Mouse (Mus musculus) limb, embryonic 14.5 days (tissue): ENCODE results near the gene Rad9a. TPM values are rescaled to one million over a fixed set of nuclear protein-coding genes. Genes with fewer than 3 reads are reported as not detected.

Experiments
- ATAC-seq: fragments of 200-750 bp; cut with Nextera tagmentation; 2 replicates; pipeline ENCODE4 v1.8.0; 2017; ENCODE audit warnings: low read depth, moderate number of reproducible peaks, moderate TSS enrichment; ENCODE audit not compliant: low FRiP score
- DNase-seq: peaks from one replicate; pipeline ENCODE4 v3.0.0-alpha.2; 2015; ENCODE audit warnings: low spot score
- H3K27ac ChIP-seq: fragments of 300-500 bp; sonication (generic); replicated peaks from 2 replicates; pipeline ENCODE4 v1.5.1; 2014; ENCODE audit warnings: low read depth, mild to moderate bottlenecking, low read length, moderate library complexity, mixed read lengths
- H3K27me3 ChIP-seq: fragments of 300-500 bp; sonication (generic); 2 replicates; pipeline ENCODE4 v1.6.1; 2014; ENCODE audit warnings: low read length, mixed read lengths; ENCODE audit not compliant: control insufficient read depth, insufficient read depth
- H3K36me3 ChIP-seq: fragments of 300-500 bp; sonication (generic); 2 replicates; pipeline ENCODE4 v1.6.1; 2014; ENCODE audit warnings: mild to moderate bottlenecking, low read length, moderate library complexity, mixed read lengths; ENCODE audit not compliant: control insufficient read depth, insufficient read depth
- H3K4me1 ChIP-seq: fragments of 300-500 bp; sonication (generic); 2 replicates; pipeline ENCODE4 v1.6.1; 2014; ENCODE audit warnings: antibody characterized with exemption, low read length, mixed read lengths; ENCODE audit not compliant: control insufficient read depth, insufficient read depth
- H3K4me2 ChIP-seq: fragments of 300-500 bp; sonication (generic); replicated peaks from 2 replicates; pipeline ENCODE4 v1.6.1; 2014; ENCODE audit warnings: low read depth, mild to moderate bottlenecking, low read length, moderate library complexity; ENCODE audit not compliant: severe bottlenecking
- H3K4me3 ChIP-seq: fragments of 300-500 bp; sonication (generic); replicated peaks from 2 replicates; pipeline ENCODE4 v1.5.1; 2014; ENCODE audit warnings: low read length
- H3K9ac ChIP-seq: fragments of 300-500 bp; sonication (generic); 2 replicates; pipeline ENCODE4 v1.6.1; 2014; ENCODE audit warnings: mild to moderate bottlenecking, low read depth, low read length, moderate library complexity; ENCODE audit not compliant: severe bottlenecking
- H3K9me3 ChIP-seq: fragments of 300-500 bp; sonication (generic); 2 replicates; pipeline ENCODE4 v1.6.1; 2016; ENCODE audit warnings: low read length; ENCODE audit not compliant: control insufficient read depth
- POLR2A ChIP-seq: fragments of 200-500 bp; IDR thresholded peaks from 2 replicates; pipeline ENCODE4 v1.8.0; 2012; ENCODE audit warnings: inconsistent platforms, mild to moderate bottlenecking, moderate library complexity, borderline replicate concordance; ENCODE audit not compliant: insufficient read depth, insufficient read length; ENCODE audit errors: extremely low read depth
- WGBS: fragments of 180-500 bp; shearing (Covaris S2); extraction: QIAGEN DNeasy Blood & Tissue Kit; methylation state at CpG from one replicate; pipeline ENCODE4 v1.1.7; 2014; 5-methylcytosine and 5-hydroxymethylcytosine counted together
- polyA plus RNA-seq, 2 experiments: library from polyadenylated mRNA; depleted of rRNA in 1 of 2; stranded (reverse) in 1 of 2; unstranded in 1 of 2; fragments of >200 nt; fragmentation: Nextera tagmentation in 1 of 2; extraction: Ambion mirVana in 1 of 2; gene quantifications; 2 replicates each; pipeline versions ENCODE4 v1.2.1 to v1.2.3; 2012 to 2014

Rad9a gene
- polyA plus RNA-seq, 2 experiments: 33.3 to 57.5 TPM

DNA sequence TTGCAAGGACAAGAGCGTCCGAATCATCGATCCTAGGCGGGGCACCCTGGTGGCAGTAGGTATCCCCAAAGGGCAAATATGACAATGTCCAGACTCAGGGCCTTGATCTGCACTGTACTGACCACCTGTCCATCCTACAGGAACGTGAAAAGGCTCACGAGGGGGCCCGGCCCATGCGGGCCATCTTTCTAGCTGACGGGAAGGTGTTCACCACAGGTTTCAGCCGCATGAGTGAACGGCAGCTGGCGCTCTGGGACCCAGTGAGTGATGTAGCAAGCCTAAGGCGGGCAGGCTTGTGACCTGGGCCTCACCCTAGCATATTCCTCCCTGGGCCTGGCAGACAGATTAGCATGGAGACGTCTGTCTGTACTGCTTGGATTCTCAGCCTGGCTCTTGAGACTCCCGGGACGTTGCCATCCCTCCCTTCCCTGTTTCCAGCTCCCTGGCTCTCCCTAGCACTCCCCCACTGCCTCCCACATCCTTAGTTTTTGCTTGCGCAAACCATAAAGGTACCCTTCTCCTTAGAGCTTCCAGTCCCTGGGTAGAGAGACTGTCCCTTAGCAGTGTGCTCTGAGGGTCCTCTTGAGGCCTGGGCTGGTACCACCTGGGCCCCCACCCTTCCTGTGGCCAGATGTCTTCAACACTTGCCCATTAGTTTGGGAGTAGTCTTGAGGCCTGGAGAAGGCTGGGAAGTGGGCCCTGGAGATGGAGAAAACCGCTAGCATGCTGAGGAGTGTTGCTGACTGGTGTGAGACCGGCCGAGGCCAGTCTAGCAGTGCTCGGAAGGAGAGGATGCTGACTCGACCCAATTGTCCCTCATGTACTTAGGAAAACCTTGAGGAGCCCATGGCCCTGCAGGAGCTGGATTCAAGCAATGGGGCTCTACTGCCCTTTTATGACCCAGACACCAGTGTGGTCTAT, 50.6 kb downstream of the Rad9a start:
- Histone ChIP-seq H3K36me3 (peaks cover 33% of the 10 kb centered on the region), H3K4me2 (no peak overlapping the region), H3K27me3 (no peaks in the 10 kb centered on the region), H3K4me3 (no peak overlapping the region), H3K27ac (no peak overlapping the region), H3K9me3 (no peaks in the 10 kb centered on the region), H3K9ac (no peak overlapping the region), H3K4me1 (peaks cover 12% of the 10 kb centered on the region)
- TF ChIP-seq POLR2A: no peak
- ATAC-seq (no peak), DNase-seq (no peak)
- 89% methylated on average over 22 of the region's 22 CpGs for WGBS

- 93% methylated on average over 17 of the region's 17 CpGs for WGBS
- DNase-seq (no peak), ATAC-seq (no peak)
- Histone ChIP-seq H3K9me3 (no peaks in the 10 kb centered on the region), H3K36me3 (peaks cover 28% of the 10 kb centered on the region), H3K9ac (no peak overlapping the region), H3K4me3 (0 out of 2 replicates have a peak overlapping the region, but pooled peaks have one; percentile 89), H3K4me2 (peak overlapping the region; percentile 89), H3K27me3 (no peaks in the 10 kb centered on the region), H3K4me1 (peaks cover 12% of the 10 kb centered on the region), H3K27ac (no peak overlapping the region)
- no peak for TF ChIP-seq POLR2A
These were observed 51.5 kb downstream of the Rad9a start for GRCm38 (mm10) chr19:4149764-4150461.

DNA sequence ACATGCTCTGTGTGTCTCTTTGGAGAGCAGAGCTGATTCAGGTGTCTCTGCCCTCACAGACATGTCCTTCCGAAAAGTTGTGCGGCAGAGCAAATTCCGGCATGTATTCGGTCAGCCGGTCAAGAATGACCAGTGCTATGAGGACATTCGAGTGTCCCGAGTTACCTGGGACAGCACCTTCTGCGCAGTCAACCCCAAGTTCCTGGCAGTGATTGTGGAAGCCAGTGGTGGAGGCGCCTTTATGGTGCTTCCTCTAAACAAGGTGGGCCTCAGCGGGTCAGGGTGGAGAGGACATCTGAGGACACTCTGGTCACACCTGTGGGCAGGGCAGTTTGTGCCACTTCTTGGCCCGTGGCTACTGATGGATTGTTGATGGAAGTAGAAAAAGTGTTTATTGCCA, 52.2 kb downstream of the Rad9a start:
- H3K27ac ChIP-seq: no peak overlapping the region
- H3K9ac ChIP-seq: peak overlapping the region; percentile 82
- no peak for TF ChIP-seq POLR2A
- 86% methylated on average over 11 of the region's 11 CpGs for WGBS
- H3K4me2 ChIP-seq: peak overlapping the region; percentile 89
- ATAC-seq (no peak), DNase-seq (no peak)
- no peaks in the 10 kb centered on the region for H3K27me3 ChIP-seq
- peaks cover 28% of the 10 kb centered on the region for H3K36me3 ChIP-seq
- no peaks in the 10 kb centered on the region for H3K9me3 ChIP-seq
- peaks cover 12% of the 10 kb centered on the region for H3K4me1 ChIP-seq
- H3K4me3 ChIP-seq: peak overlapping the region; percentile 89

DNA sequence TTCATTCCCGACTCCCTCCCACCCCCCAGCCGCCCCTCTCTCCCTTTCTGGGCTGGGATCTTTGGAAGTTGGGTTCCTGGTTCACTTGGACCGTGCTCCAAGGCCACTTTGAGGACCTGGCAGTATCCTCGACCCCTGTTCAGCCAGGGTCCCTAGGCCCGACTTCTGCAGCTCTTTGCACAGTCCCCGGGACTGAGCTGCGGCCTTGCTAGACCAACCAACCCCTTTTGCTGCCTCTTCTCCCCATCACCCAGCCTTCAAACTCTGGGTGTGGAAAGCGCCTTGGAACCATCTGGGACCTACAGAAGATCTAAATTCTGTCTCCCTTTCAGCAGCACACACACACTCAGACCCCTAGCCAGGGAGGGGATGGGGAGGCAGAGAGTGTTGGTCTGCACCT, 52.6 kb downstream of the Rad9a start:
- peak; percentile 19; the same call in 1 of the 2 replicates for ATAC-seq
- WGBS: 7% methylated on average over 6 of the region's 8 CpGs

DNA sequence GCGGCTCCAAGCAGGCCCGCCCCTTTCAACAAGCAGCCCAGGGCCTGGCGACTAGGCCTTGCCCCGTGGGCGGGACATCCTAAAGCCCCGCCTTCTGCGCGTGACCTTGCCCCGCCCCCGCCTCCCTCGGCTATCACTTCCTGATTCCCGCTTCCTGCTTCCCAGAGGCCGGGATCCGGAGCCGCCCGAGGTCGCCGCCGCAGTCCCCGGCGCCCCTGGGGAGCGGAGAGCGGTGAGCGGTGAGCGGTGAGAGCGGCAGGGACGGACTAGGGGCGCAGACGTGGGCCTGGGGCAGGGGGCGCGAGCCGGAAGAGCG, 53.0 kb downstream of the Rad9a start, which contains the start of gene Coro1b:
Gene Coro1b, plus strand, starts transcription at position 129 of the 316 bp plus-strand sequence.
- ATAC-seq (peak; percentile 96), DNase-seq (peak; percentile 95)
- peaks cover 25% of the 10 kb centered on the region for H3K36me3 ChIP-seq
- 0 out of 2 replicates have a peak within 1 kb of the TSS, but pooled peaks have one; percentile 48 for H3K27ac ChIP-seq
- peaks cover 12% of the 10 kb centered on the region for H3K4me1 ChIP-seq
- peak within 1 kb of the TSS; percentile 89 for H3K4me3 ChIP-seq
- WGBS: 1% methylated on average over 17 of the region's 33 CpGs
- H3K27me3 ChIP-seq: no peaks in the 10 kb centered on the region
- peak within 1 kb of the TSS; percentile 82 for H3K9ac ChIP-seq
- 0 out of 2 replicates have a peak, but pooled peaks have one; percentile 46 for TF ChIP-seq POLR2A
- peak within 1 kb of the TSS; percentile 89 for H3K4me2 ChIP-seq
- no peaks in the 10 kb centered on the region for H3K9me3 ChIP-seq

More for the DNA sequence above, 52.6 kb downstream of the Rad9a start:
- Histone ChIP-seq H3K27me3 (no peaks in the 10 kb centered on the region), H3K4me1 (peaks cover 12% of the 10 kb centered on the region), H3K36me3 (peaks cover 28% of the 10 kb centered on the region), H3K9me3 (no peaks in the 10 kb centered on the region), H3K4me2 (peak overlapping the region; percentile 89), H3K27ac (no peak overlapping the region), H3K4me3 (peak overlapping the region; percentile 89), H3K9ac (peak overlapping the region; percentile 82)
- no peak for TF ChIP-seq POLR2A
- DNase-seq: no peak
